ENCODE assay signal across 18 mouse cellular contexts in the genomic region with DNA sequence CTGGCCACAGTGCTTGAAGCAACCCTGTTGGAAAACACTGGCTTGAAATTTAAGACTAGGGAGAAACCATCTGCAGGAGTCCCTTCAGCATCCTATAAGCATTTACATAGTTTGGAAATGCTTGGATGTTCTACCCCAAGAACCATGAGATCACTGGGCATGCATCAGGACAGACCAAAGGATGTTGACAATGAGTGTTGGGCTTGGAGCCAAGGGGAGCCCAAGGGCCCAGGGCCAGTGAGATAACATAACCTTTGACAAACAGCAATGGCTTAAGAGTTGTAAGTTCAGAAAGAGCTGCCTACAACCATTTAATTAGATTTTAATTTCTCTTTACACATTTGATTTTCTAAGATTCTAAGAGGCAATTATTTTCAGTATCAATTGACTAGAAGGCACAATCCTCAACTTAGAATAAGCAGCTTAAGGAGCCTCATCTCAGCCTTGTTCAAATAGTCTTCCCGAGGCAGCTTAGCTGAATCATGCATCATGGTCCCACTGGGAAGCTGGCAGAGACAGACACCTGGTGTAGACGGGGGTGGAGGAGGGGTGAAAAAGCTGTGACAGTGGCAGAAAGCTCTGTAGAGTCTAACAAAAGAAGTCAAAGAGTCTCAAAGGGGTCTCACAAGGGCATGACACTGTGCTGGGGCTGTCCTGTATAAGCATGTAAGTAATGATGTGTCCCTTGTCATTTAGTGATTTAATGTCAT.
DNase-seq lines count a peak whose midpoint lies in the region; ATAC-seq lines count a peak whose summit lies in the region.
"Had no signal": no experiment of that assay in that cellular context is flagged by ENCODE, and none has a peak within 500 bp of the region (broad histone marks: within the 10 kb centered on the region; RNA-seq: fewer than 3 reads in every experiment).

No protein-coding gene starts in this region.

- H3K27ac ChIP-seq in midbrain, embryonic 15.5 days: no peak overlapping the region
- H3K27ac ChIP-seq: hindbrain, embryonic 15.5 days; limb, embryonic 12.5 days had no signal

- DNase-seq in adrenal gland, adult 8-10 months: peak; percentile 12
- DNase-seq in adrenal gland, postnatal 4 days (ENCODE audit: low spot score in 2 of 2): no peak
- DNase-seq in left cerebral cortex, postnatal 14 days (ENCODE audit: low spot score in 2 of 2): peak; percentile 8 to 10
- DNase-seq in left cerebral cortex, postnatal 10 days (ENCODE audit: extremely low spot score in 1 of 2, low spot score in 2 of 2): no peak
- peak; percentile 44 for DNase-seq in ovary, adult 18-20 months (ENCODE audit: low spot score)
- DNase-seq in ovary, postnatal 14 days (ENCODE audit: low spot score): no peak
- DNase-seq in embryo, embryonic 10 days (ENCODE audit: low spot score): no peak
- DNase-seq: cerebellum, adult 9-11 months; gastrocnemius, postnatal 14 days; kidney, adult 11 months; kidney, postnatal 14 days; lung, adult 18-20 months; spleen, adult 18-20 months had no signal

- no peaks in the 10 kb centered on the region for H3K36me3 ChIP-seq in midbrain, embryonic 15.5 days (replicated peaks)
- H3K36me3 ChIP-seq: hindbrain, embryonic 15.5 days; limb, embryonic 12.5 days had no signal

- ATAC-seq in midbrain, embryonic 15.5 days (replicated peaks): 0 out of 2 replicates have a peak, but pooled peaks have one; percentile 45

- no peaks in the 10 kb centered on the region for H3K9me3 ChIP-seq in midbrain, embryonic 15.5 days
- H3K9me3 ChIP-seq: hindbrain, embryonic 15.5 days; limb, embryonic 12.5 days had no signal

- H3K27me3 ChIP-seq in midbrain, embryonic 15.5 days (replicated peaks): no peaks in the 10 kb centered on the region
- H3K27me3 ChIP-seq: CH12.LX; hindbrain, embryonic 15.5 days; limb, embryonic 12.5 days had no signal

- H3K4me3 ChIP-seq in midbrain, embryonic 15.5 days: no peak overlapping the region
- H3K4me3 ChIP-seq: hindbrain, embryonic 15.5 days; limb, embryonic 12.5 days; myocyte had no signal

- WGBS in midbrain, embryonic 15.5 days: 11% methylated on average over 2 of the region's 2 CpGs

- intact Hi-C loops in left cerebral cortex, postnatal 14 days (cut with DNase I): no loop called here
- intact Hi-C loops in left cerebral cortex, postnatal 10 days (cut with DNase I): no loop called here

- no peak overlapping the region for H3K9ac ChIP-seq in midbrain, embryonic 15.5 days
- H3K9ac ChIP-seq: hindbrain, embryonic 15.5 days; limb, embryonic 12.5 days had no signal

- H3K4me2 ChIP-seq in midbrain, embryonic 15.5 days: no peak overlapping the region
- H3K4me2 ChIP-seq: hindbrain, embryonic 15.5 days; limb, embryonic 12.5 days had no signal

- H3K4me1 ChIP-seq in midbrain, embryonic 15.5 days: peaks cover 4% of the 10 kb centered on the region; the same call in 1 of the 2 replicates
- H3K4me1 ChIP-seq: hindbrain, embryonic 15.5 days had no signal

Comparison
In these comparisons a context has a peak if more than half of its experiments do, and no peak if none do; other contexts are left out.
1. DNase-seq: peak in adrenal gland, adult 8-10 months (single experiment), left cerebral cortex, postnatal 14 days (2 of 2) and ovary, adult 18-20 months (single experiment); none in adrenal gland, postnatal 4 days (0 of 2), left cerebral cortex, postnatal 10 days (0 of 2), ovary, postnatal 14 days (single experiment) and embryo, embryonic 10 days (single experiment).